In the genomic region with DNA sequence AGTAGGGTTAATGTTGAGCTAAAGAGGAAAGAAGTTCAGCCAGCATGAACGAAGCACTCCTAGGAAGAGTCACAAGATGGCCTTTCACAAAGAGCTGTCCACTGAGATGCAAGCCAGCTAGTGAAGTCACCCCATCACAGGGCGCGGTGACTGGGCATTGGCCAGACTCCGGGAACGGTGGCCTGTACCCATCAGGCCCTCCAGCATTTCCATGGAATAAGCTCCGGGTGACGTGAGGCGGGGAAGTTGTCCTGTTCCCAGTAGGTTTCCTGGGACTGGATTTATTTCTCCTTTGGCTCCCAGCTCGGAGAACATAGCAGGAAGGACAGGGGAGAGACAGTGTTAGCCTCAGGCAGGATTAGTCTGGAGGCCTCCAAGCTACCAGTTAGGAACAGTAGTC, we compare ENCODE assay signal across 18 mouse cellular contexts.
DNase-seq lines count a peak whose midpoint lies in the region; ATAC-seq and TF ChIP-seq lines count a peak whose summit lies in the region.
"Had no signal": no experiment of that assay in that cellular context is flagged by ENCODE, and none has a peak within 500 bp of the region (broad histone marks: within the 10 kb centered on the region; RNA-seq: fewer than 3 reads in every experiment).

No protein-coding gene starts in this region.

- no peak for TF ChIP-seq EP300 in heart, postnatal 0 days (IDR thresholded peaks at IDR 0.05; ENCODE audit: low read depth)

- no peaks in the 10 kb centered on the region for H3K36me3 ChIP-seq in forebrain, embryonic 10.5 days (replicated peaks)
- no peaks in the 10 kb centered on the region for H3K36me3 ChIP-seq in forebrain, embryonic 14.5 days (ENCODE audit: control insufficient read depth, insufficient read depth, low read length)
- H3K36me3 ChIP-seq in heart, postnatal 0 days (replicated peaks; ENCODE audit: control insufficient read depth, insufficient read depth, low read length) = no peaks in the 10 kb centered on the region
- H3K36me3 ChIP-seq: embryonic facial prominence, embryonic 15.5 days had no signal

- peak overlapping the region; percentile 49; the same call in 1 of the 2 replicates for H3K27ac ChIP-seq in forebrain, embryonic 10.5 days
- H3K27ac ChIP-seq in forebrain, embryonic 14.5 days (ENCODE audit: low read depth, low read length) = no peak overlapping the region
- peak overlapping the region; percentile 61 for H3K27ac ChIP-seq in heart, postnatal 0 days (ENCODE audit: low read depth)
- H3K27ac ChIP-seq: forebrain, embryonic 13.5 days; hindbrain, embryonic 14.5 days had no signal

- no peak overlapping the region for H3K4me2 ChIP-seq in forebrain, embryonic 14.5 days (ENCODE audit: low read length)
- H3K4me2 ChIP-seq in heart, postnatal 0 days (ENCODE audit: low read depth, low read length) = no peak overlapping the region
- H3K4me2 ChIP-seq: embryonic facial prominence, embryonic 15.5 days; forebrain, embryonic 13.5 days; hindbrain, embryonic 14.5 days; lung, embryonic 14.5 days; midbrain, embryonic 11.5 days had no signal

- ATAC-seq in forebrain, embryonic 14.5 days = no peak
- ATAC-seq in heart, postnatal 0 days (ENCODE audit: insufficient read depth, low read depth) = no peak
- ATAC-seq: forebrain, embryonic 13.5 days had no signal

- DNase-seq in forebrain, embryonic 10.5 days (ENCODE audit: extremely low spot score, low spot score) = no peak
- no peak for DNase-seq in forebrain, embryonic 14.5 days (ENCODE audit: low spot score)
- peak; percentile 44 to 45 for DNase-seq in right cerebral cortex, postnatal 10 days (ENCODE audit: low spot score in 2 of 2)
- no peak for DNase-seq in right cerebral cortex, adult 18-20 months
- DNase-seq in heart, postnatal 0 days (ENCODE audit: low spot score) = no peak
- DNase-seq in MN1 (ENCODE audit: low spot score) = no peak
- DNase-seq in urinary bladder, adult 18-20 months (ENCODE audit: low spot score in 2 of 2) = no peak
- no peak for DNase-seq in testis, postnatal 14 days (ENCODE audit: low spot score)
- DNase-seq: kidney, adult 11 months; kidney, postnatal 36 days; liver; lung, embryonic 14.5 days; right cerebral cortex, postnatal 25 days; thymus, adult 18-20 months had no signal

- peaks cover 33% of the 10 kb centered on the region for H3K4me1 ChIP-seq in forebrain, embryonic 10.5 days
- H3K4me1 ChIP-seq in forebrain, embryonic 14.5 days (ENCODE audit: control insufficient read depth, insufficient read depth, low read length) = peaks cover 6% of the 10 kb centered on the region; the same call in 1 of the 2 replicates
- no peaks in the 10 kb centered on the region for H3K4me1 ChIP-seq in heart, postnatal 0 days (ENCODE audit: control insufficient read depth, insufficient read depth)

- H3K27me3 ChIP-seq in forebrain, embryonic 10.5 days (ENCODE audit: poor library complexity, severe bottlenecking) = peaks cover 48% of the 10 kb centered on the region
- no peaks in the 10 kb centered on the region for H3K27me3 ChIP-seq in forebrain, embryonic 14.5 days (replicated peaks; ENCODE audit: control insufficient read depth, insufficient read depth, low read length)
- H3K27me3 ChIP-seq in heart, postnatal 0 days (ENCODE audit: control insufficient read depth, insufficient read depth, low read length) = peaks cover 9% of the 10 kb centered on the region; the same call in 1 of the 2 replicates
- H3K27me3 ChIP-seq: embryonic facial prominence, embryonic 15.5 days had no signal

- no peak overlapping the region for H3K4me3 ChIP-seq in forebrain, embryonic 10.5 days
- no peak overlapping the region for H3K4me3 ChIP-seq in forebrain, embryonic 14.5 days (ENCODE audit: low read depth, low read length)
- no peak overlapping the region for H3K4me3 ChIP-seq in heart, postnatal 0 days (ENCODE audit: low read depth, low read length)
- H3K4me3 ChIP-seq: embryonic facial prominence, embryonic 15.5 days; forebrain, embryonic 13.5 days had no signal

- TF ChIP-seq CTCF in heart, postnatal 0 days (IDR thresholded peaks at IDR 0.05; ENCODE audit: low read depth) = no peak

- WGBS in forebrain, embryonic 10.5 days = 88% methylated on average over 9 of the region's 9 CpGs
- WGBS in forebrain, embryonic 14.5 days = 88% methylated on average over 9 of the region's 9 CpGs
- 77% methylated on average over 9 of the region's 9 CpGs for WGBS in heart, postnatal 0 days

- H3K9ac ChIP-seq in forebrain, embryonic 14.5 days (ENCODE audit: low read length) = no peak overlapping the region
- no peak overlapping the region for H3K9ac ChIP-seq in heart, postnatal 0 days (replicated peaks; ENCODE audit: low read depth, low read length)
- H3K9ac ChIP-seq: embryonic facial prominence, embryonic 15.5 days; forebrain, embryonic 13.5 days; hindbrain, embryonic 14.5 days; lung, embryonic 14.5 days had no signal

- H3K9me3 ChIP-seq in forebrain, embryonic 10.5 days = no peaks in the 10 kb centered on the region
- H3K9me3 ChIP-seq in forebrain, embryonic 14.5 days (replicated peaks; ENCODE audit: control insufficient read depth, low read length) = no peaks in the 10 kb centered on the region
- H3K9me3 ChIP-seq in heart, postnatal 0 days (replicated peaks; ENCODE audit: control insufficient read depth, low read length) = no peaks in the 10 kb centered on the region
- H3K9me3 ChIP-seq: embryonic facial prominence, embryonic 15.5 days; forebrain, embryonic 13.5 days had no signal

Comparison
In these comparisons a context has a peak if more than half of its experiments do, and no peak if none do; other contexts are left out.
1. DNase-seq: peak in right cerebral cortex, postnatal 10 days (2 of 2); none in forebrain, embryonic 10.5 days (single experiment), forebrain, embryonic 14.5 days (single experiment), right cerebral cortex, adult 18-20 months (single experiment), heart, postnatal 0 days (single experiment), MN1 (single experiment), urinary bladder, adult 18-20 months (0 of 2) and testis, postnatal 14 days (single experiment).